Mouse (Mus musculus) effector memory CD4-positive, alpha-beta T cell, adult 7 months (primary cell): ENCODE results near the gene Ucn. TPM values are rescaled to one million over a fixed set of nuclear protein-coding genes. Genes with fewer than 3 reads are reported as not detected.

Experiments used
- polyA plus RNA-seq: library from polyadenylated mRNA; unstranded; fragments of 100-300 nt; shearing (Covaris generic); gene quantifications from one replicate; pipeline ENCODE4 v1.2.1, GENCODE M21; 2017

The Ucn gene
- polyA plus RNA-seq = not detected

GRCm38 (mm10) chr5:31138241-31138967 is at the start of gene Ucn:
Gene Ucn, minus strand, starts transcription at chr5:31138829.

GRCm38 (mm10) chr5:31179766-31180630 is 41.4 kb upstream of the Ucn start, which contains the start of the genes Gm29609 and Gtf3c2:
Gene Gm29609, minus strand, starts transcription at chr5:31179911.
Gene Gtf3c2, minus strand, starts transcription at chr5:31180144.

GRCm38 (mm10) chr5:31154152-31154553 is 15.5 kb upstream of the Ucn start, which contains the start of gene Mpv17:
Gene Mpv17, minus strand, starts transcription at chr5:31154251.

GRCm38 (mm10) chr5:31116354-31116753 is 22.3 kb downstream of the Ucn start, which contains the start of gene Trim54:
Gene Trim54, plus strand, starts transcription at chr5:31116712.

GRCm38 (mm10) chr5:31108000-31108490 is 30.6 kb downstream of the Ucn start, which contains the start of gene Slc30a3:
Gene Slc30a3, minus strand, starts transcription at chr5:31108237.

GRCm38 (mm10) chr5:31105814-31106335 is 32.8 kb downstream of the Ucn start, which contains the start of gene Dnajc5g:
Gene Dnajc5g, plus strand, starts transcription at chr5:31106285.

Other genes with a start within 250 kb of the Ucn start
- gene Ost4, start 231.0 kb downstream of the Ucn start, polyA plus RNA-seq = 327 TPM
- gene Emilin1, start 225.4 kb downstream of the Ucn start, polyA plus RNA-seq = 0.84 TPM
- gene Khk, start 217.4 kb downstream of the Ucn start, polyA plus RNA-seq = 12.2 TPM
- not detected for gene Cgref1, start 193.2 kb downstream of the Ucn start, polyA plus RNA-seq
- 193 TPM for gene Preb, start 178.5 kb downstream of the Ucn start, polyA plus RNA-seq
- gene Tcf23, start 170.2 kb downstream of the Ucn start, polyA plus RNA-seq = 0.18 TPM
- gene Atraid, start 90.5 kb downstream of the Ucn start, polyA plus RNA-seq = 54.6 TPM
- gene Slc5a6, start 89.9 kb downstream of the Ucn start, polyA plus RNA-seq = 5.9 TPM
- 19.3 TPM for gene Cad, start 84.0 kb downstream of the Ucn start, polyA plus RNA-seq
- not detected for gene Dnajc5g, start 32.5 kb downstream of the Ucn start, polyA plus RNA-seq
- gene Slc30a3, start 30.6 kb downstream of the Ucn start, polyA plus RNA-seq = 0.22 TPM
- gene Trim54, start 22.1 kb downstream of the Ucn start, polyA plus RNA-seq = not detected
- gene Mpv17, start 15.4 kb upstream of the Ucn start, polyA plus RNA-seq = 22.2 TPM
- gene Gm29609, start 41.1 kb upstream of the Ucn start, polyA plus RNA-seq = 0.72 TPM
- 85.8 TPM for gene Gtf3c2, start 41.3 kb upstream of the Ucn start, polyA plus RNA-seq
- 84.4 TPM for gene Snx17, start 54.4 kb upstream of the Ucn start, polyA plus RNA-seq
- gene Eif2b4, start 54.6 kb upstream of the Ucn start, polyA plus RNA-seq = 33.5 TPM
- gene Zfp513, start 63.5 kb upstream of the Ucn start, polyA plus RNA-seq = 26.7 TPM
- gene Ppm1g, start 81.9 kb upstream of the Ucn start, polyA plus RNA-seq = 154 TPM
- gene Nrbp1, start 102.0 kb upstream of the Ucn start, polyA plus RNA-seq = 252 TPM
- not detected for gene Gm9970, start 102.4 kb upstream of the Ucn start, polyA plus RNA-seq
- 29.2 TPM for gene Krtcap3, start 112.9 kb upstream of the Ucn start, polyA plus RNA-seq
- gene Ift172, start 152.3 kb upstream of the Ucn start, polyA plus RNA-seq = 11.4 TPM
- 3.8 TPM for gene Fndc4, start 157.3 kb upstream of the Ucn start, polyA plus RNA-seq
- 0.80 TPM for gene Gckr, start 158.6 kb upstream of the Ucn start, polyA plus RNA-seq